In genomic region chr12:84217111-84217507, GRCm38 (mm10) we compare ENCODE assay signal across 8 mouse cellular contexts. TPM values are rescaled to one million over a fixed set of nuclear protein-coding genes. Genes with fewer than 3 reads are reported as not detected.
DNase-seq lines count a peak whose midpoint lies in the region; ATAC-seq and TF ChIP-seq lines count a peak whose summit lies in the region.

No protein-coding gene starts in this region.

- no peak for ATAC-seq in neural tube, embryonic 11.5 days (ENCODE audit: insufficient read depth, low FRiP score, low TSS enrichment)
- no peak for ATAC-seq in heart, embryonic 15.5 days (replicated peaks; ENCODE audit: insufficient number of reproducible peaks, insufficient read depth, low FRiP score, low read depth)
- ATAC-seq in liver, embryonic 16.5 days (ENCODE audit: low read depth) = no peak
- no peak for ATAC-seq in stomach, embryonic 16.5 days (ENCODE audit: insufficient read depth, low FRiP score)

- DNase-seq in neural tube, embryonic 11.5 days (ENCODE audit: low spot score) = no peak
- no peak for DNase-seq in neural tube, embryonic 10.5 days (ENCODE audit: extremely low spot score, low spot score)
- no peak for DNase-seq in layer of hippocampus, adult 9-11 months
- DNase-seq in thymus, postnatal 25 days = no peak
- DNase-seq in cerebellum, adult 2 months = no peak

- H3K27me3 ChIP-seq in neural tube, embryonic 11.5 days (ENCODE audit: control insufficient read depth, insufficient read depth, low read length) = no peaks in the 10 kb centered on the region
- H3K27me3 ChIP-seq in heart, embryonic 15.5 days = no peaks in the 10 kb centered on the region
- H3K27me3 ChIP-seq in liver, embryonic 16.5 days (ENCODE audit: control insufficient read depth, insufficient read depth, low read depth, low read length) = no peaks in the 10 kb centered on the region
- no peaks in the 10 kb centered on the region for H3K27me3 ChIP-seq in stomach, embryonic 16.5 days (ENCODE audit: control insufficient read depth, insufficient read depth, low read length)
- no peaks in the 10 kb centered on the region for H3K27me3 ChIP-seq in cerebellum, adult 2 months (ENCODE audit: control insufficient read depth, insufficient read depth, low read length)

- H3K36me3 ChIP-seq in neural tube, embryonic 11.5 days (ENCODE audit: control insufficient read depth, insufficient read depth, low read length) = no peaks in the 10 kb centered on the region
- H3K36me3 ChIP-seq in heart, embryonic 15.5 days = no peaks in the 10 kb centered on the region
- H3K36me3 ChIP-seq in liver, embryonic 16.5 days (ENCODE audit: control insufficient read depth, insufficient read depth) = no peaks in the 10 kb centered on the region; the same call in 1 of the 2 replicates
- no peaks in the 10 kb centered on the region for H3K36me3 ChIP-seq in stomach, embryonic 16.5 days (ENCODE audit: control insufficient read depth, insufficient read depth, low read length)

- no peak overlapping the region for H3K9ac ChIP-seq in neural tube, embryonic 11.5 days (ENCODE audit: low read length)
- peak overlapping the region; percentile 85; the same call in 1 of the 2 replicates for H3K9ac ChIP-seq in heart, embryonic 15.5 days
- peak overlapping the region; percentile 98 for H3K9ac ChIP-seq in liver, embryonic 16.5 days (ENCODE audit: low read depth, low read length)
- peak overlapping the region; percentile 92 for H3K9ac ChIP-seq in stomach, embryonic 16.5 days (ENCODE audit: low read length)

- peak overlapping the region; percentile 82 for H3K4me3 ChIP-seq in neural tube, embryonic 11.5 days (ENCODE audit: low read depth, low read length)
- H3K4me3 ChIP-seq in heart, embryonic 15.5 days = peak overlapping the region; percentile 75
- peak overlapping the region; percentile 88 for H3K4me3 ChIP-seq in liver, embryonic 16.5 days (ENCODE audit: low read depth, low read length)
- H3K4me3 ChIP-seq in stomach, embryonic 16.5 days (replicated peaks; ENCODE audit: low read length) = peak overlapping the region; percentile 70
- no peak overlapping the region for H3K4me3 ChIP-seq in cerebellum, adult 2 months (replicated peaks; ENCODE audit: insufficient read depth, low read depth, low read length)

- H3K27ac ChIP-seq in neural tube, embryonic 11.5 days (ENCODE audit: low read depth, low read length) = peak overlapping the region; percentile 3; the same call in 1 of the 2 replicates
- peak overlapping the region; percentile 91 for H3K27ac ChIP-seq in heart, embryonic 15.5 days
- peak overlapping the region; percentile 91 for H3K27ac ChIP-seq in liver, embryonic 16.5 days (ENCODE audit: low read length)
- H3K27ac ChIP-seq in stomach, embryonic 16.5 days (ENCODE audit: low read length) = peak overlapping the region; percentile 98
- H3K27ac ChIP-seq in cerebellum, adult 2 months (ENCODE audit: insufficient read depth, low read length) = no peak overlapping the region

- H3K9me3 ChIP-seq in neural tube, embryonic 11.5 days (ENCODE audit: control insufficient read depth, low read length) = no peaks in the 10 kb centered on the region
- H3K9me3 ChIP-seq in heart, embryonic 15.5 days (replicated peaks) = no peaks in the 10 kb centered on the region
- no peaks in the 10 kb centered on the region for H3K9me3 ChIP-seq in liver, embryonic 16.5 days (replicated peaks; ENCODE audit: control insufficient read depth, low read length)
- no peaks in the 10 kb centered on the region for H3K9me3 ChIP-seq in stomach, embryonic 16.5 days (replicated peaks; ENCODE audit: control insufficient read depth, low read length)

- H3K4me1 ChIP-seq in neural tube, embryonic 11.5 days (ENCODE audit: control insufficient read depth, insufficient read depth, low read length) = peaks cover 16% of the 10 kb centered on the region
- H3K4me1 ChIP-seq in heart, embryonic 15.5 days (replicated peaks) = peaks cover 60% of the 10 kb centered on the region
- H3K4me1 ChIP-seq in liver, embryonic 16.5 days (ENCODE audit: control insufficient read depth, low read depth, low read length) = peaks cover 73% of the 10 kb centered on the region
- H3K4me1 ChIP-seq in stomach, embryonic 16.5 days (ENCODE audit: control insufficient read depth, insufficient read depth, low read length) = peaks cover 35% of the 10 kb centered on the region
- no peaks in the 10 kb centered on the region for H3K4me1 ChIP-seq in cerebellum, adult 2 months (ENCODE audit: control insufficient read depth, insufficient read depth, low read length)

- TF ChIP-seq CTCF in cerebellum, adult 2 months (IDR thresholded peaks at IDR 0.05; ENCODE audit: borderline replicate concordance, insufficient read depth, low read depth, low read length) = no peak

- TF ChIP-seq POLR2A in cerebellum, adult 2 months (IDR thresholded peaks at IDR 0.05; ENCODE audit: borderline replicate concordance, insufficient read depth, low read length) = no peak

- WGBS in neural tube, embryonic 11.5 days = 31% methylated on average over 4 of the region's 4 CpGs
- 41% methylated on average over 4 of the region's 4 CpGs for WGBS in heart, embryonic 15.5 days
- 40% methylated on average over 4 of the region's 4 CpGs for WGBS in liver, embryonic 16.5 days (ENCODE audit: insufficient replicate concordance)
- WGBS in stomach, embryonic 16.5 days = 32% methylated on average over 4 of the region's 4 CpGs
- whole genome bisulfite sequencing in cerebellum, adult 2 months = 84% methylated on average over 4 of the region's 4 CpGs

- H3K4me2 ChIP-seq in neural tube, embryonic 11.5 days (ENCODE audit: low read depth) = peak overlapping the region; percentile 89
- H3K4me2 ChIP-seq in heart, embryonic 15.5 days = peak overlapping the region; percentile 72
- peak overlapping the region; percentile 85 for H3K4me2 ChIP-seq in liver, embryonic 16.5 days (ENCODE audit: low read depth, low read length)
- H3K4me2 ChIP-seq in stomach, embryonic 16.5 days (ENCODE audit: low read depth, low read length) = peak overlapping the region; percentile 81

RNA-seq across cellular contexts. Expression of gene Elmsan1, which starts 1.6 kb away (rescaled TPM):
- polyA plus RNA-seq in neural tube, embryonic 11.5 days (2014; fragmentation: Nextera tagmentation; extraction: Ambion mirVana) = 4.4 and 5.9 TPM in 2 replicates
- 6.0 and 10.0 TPM in 2 replicates for polyA plus RNA-seq in heart, embryonic 15.5 days (2015; fragmentation: Nextera tagmentation; extraction: Ambion mirVana)
- polyA plus RNA-seq in liver, embryonic 16.5 days (2015; fragmentation: Nextera tagmentation; extraction: Ambion mirVana) = 6.9 and 7.8 TPM in 2 replicates
- 8.7 and 9.4 TPM in 2 replicates for polyA plus RNA-seq in stomach, embryonic 16.5 days (2015; fragmentation: Nextera tagmentation; extraction: Ambion mirVana)
- 8.4 and 9.7 TPM in 2 replicates for polyA plus RNA-seq in cerebellum, adult 2 months (2012; rRNA removed)
